Mouse (Mus musculus) gastrocnemius, postnatal 14 days (tissue): Measurements from ENCODE around the gene Kif14. TPM values are rescaled to one million over a fixed set of nuclear protein-coding genes. Genes with fewer than 3 reads are reported as not detected.
A peak's percentile ranks its signal among the peaks of the same experiment; 100 is the strongest.
"Not testable (repeated sequence)": the region's sequence is repeated elsewhere in the genome, so short reads cannot be mapped to it uniquely, and the experiment has no call there.

Source experiments
- DNase-seq: peaks from one replicate; pipeline ENCODE4 v3.0.0; 2021; ENCODE audit warnings: mixed read lengths
- intact Hi-C: fragments of 180-260 bp; cut with DNase I; formaldehyde crosslinking; loops from one replicate; pipeline ENCODE4 v1.15.1; 2025; ENCODE audit warnings: low total_unique reads
- total RNA-seq, 2 experiments: library from RNA; stranded (reverse); gene quantifications; 2 replicates each; pipeline ENCODE4 v1.2.3; 2021

The Kif14 gene
- total RNA-seq, 2 experiments from 2014 or later: 0.92 to 1.3 TPM

DNA sequence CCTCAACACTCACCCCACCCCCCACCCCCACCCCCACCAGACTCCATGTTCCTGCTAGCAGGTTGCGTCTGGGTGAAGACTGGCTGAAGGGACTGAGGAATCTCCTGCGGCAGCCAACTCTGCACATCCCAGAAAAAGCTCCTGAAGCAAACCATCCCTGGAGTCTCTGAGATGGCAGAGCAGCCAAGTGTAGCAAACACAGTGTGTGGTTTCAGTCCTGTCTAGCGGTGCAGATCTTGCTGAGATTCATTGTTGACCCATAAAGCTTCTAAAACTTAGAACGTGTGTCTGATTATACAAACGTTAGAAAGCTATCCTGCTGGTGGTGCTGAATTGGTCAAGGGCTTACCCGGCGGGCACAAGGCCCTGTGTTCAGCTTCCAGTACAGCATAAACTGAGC, 77.8 kb downstream of the Kif14 start:
- no peak for DNase-seq
- intact Hi-C loops: no loop called here

DNA sequence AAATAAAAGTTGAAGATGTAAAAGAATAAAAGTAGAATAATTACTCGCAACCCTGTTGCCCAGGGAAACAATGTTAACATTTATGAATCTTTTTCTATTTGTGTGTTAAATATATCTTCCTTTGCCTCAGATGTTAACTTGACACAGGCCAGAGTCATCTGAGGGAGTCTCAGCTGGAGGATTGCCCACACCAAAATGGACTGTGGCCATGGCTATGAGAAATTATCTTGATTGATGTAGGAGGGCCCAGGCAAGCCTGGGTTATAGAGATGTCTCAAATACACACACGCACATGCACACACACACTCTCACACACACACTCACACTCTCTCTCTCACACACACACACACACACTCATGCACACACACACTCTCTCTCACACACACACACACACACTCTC, 80.9 kb downstream of the Kif14 start:
- no peak for DNase-seq
- intact Hi-C loops: no loop called here

DNA sequence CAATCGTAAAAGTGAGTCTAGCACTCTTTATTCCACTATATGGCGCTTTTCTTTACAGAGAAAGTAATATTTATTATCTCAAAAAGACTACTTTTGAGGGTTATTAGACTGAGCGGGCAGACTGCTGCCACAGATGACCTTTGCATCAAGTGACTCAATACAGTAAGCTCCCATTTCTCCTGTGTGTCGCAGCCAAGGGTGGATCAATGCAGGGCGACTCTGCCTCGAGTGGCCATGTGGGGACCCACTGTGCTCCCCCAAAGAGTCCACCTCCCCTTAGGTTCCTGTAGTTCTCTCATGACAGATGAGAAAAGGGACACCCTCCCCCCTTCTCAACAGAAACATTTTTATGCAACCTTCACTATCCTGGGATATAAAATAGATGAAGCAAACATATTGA, 84.1 kb downstream of the Kif14 start:
- intact Hi-C loops: loop anchor here (5.0 to 10.0 kb wide), 2 partner anchors 192 to 675 kb away; no protein-coding TSS in a partner anchor
- DNase-seq: no peak

DNA sequence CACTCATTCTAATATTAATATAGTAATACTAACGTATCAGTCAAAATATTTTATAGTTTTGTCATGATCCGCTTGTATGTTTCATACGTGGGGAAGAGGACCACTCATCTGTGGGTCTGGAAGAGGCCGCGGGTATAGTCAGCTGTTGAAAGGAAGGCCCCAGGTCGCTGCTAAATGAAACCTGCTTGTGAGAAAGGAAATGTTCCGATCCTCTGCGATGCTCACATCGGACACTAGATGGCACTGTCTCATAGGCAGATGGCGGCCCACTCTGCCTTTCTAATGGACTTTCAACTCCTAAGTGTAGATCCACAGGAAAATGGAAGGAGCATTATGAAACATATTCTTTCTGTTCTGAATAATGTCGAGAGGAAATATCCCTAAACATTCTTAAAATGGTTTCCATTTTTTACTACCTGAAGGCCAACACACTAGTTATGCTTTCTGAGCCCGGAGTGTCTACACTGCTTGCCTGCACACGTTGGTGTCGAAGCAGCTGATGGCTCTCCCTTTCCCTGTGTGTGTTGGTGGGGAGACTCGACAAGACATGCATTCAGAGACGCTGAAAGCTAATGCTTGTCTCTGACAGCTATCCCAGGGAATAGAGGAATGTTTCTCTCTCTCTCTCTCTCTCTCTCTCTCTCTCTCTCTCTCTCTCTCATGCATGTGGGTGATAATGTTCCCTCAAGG, 84.9 kb downstream of the Kif14 start:
- intact Hi-C loops: loop anchor here (5.0 to 10.0 kb wide), 2 partner anchors 191 to 674 kb away; no protein-coding TSS in a partner anchor
- peak; percentile 62 for DNase-seq

DNA sequence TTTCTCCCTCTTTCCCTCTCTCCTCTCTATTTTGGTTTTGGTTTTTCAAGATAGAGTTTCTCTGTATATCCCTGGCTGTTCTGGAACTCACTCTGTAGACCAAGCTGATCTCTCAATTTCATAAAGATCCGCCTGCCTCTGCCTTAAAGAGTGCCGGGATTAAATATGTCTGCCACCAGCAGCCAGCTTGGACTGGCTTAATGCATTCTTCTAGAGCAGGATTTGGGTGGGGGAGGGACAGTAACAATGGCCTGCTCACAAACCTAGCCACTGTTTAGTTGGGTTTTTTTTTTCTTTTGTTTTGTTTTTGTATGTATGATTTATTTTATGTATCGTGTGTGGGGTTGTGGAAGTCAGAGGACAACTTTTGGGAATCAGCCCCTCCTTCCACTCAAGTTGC, 88.5 kb downstream of the Kif14 start:
- no peak for DNase-seq
- intact Hi-C loops: loop anchor here (5.0 to 10.0 kb wide), 3 partner anchors 188 to 670 kb away; no protein-coding TSS in a partner anchor

DNA sequence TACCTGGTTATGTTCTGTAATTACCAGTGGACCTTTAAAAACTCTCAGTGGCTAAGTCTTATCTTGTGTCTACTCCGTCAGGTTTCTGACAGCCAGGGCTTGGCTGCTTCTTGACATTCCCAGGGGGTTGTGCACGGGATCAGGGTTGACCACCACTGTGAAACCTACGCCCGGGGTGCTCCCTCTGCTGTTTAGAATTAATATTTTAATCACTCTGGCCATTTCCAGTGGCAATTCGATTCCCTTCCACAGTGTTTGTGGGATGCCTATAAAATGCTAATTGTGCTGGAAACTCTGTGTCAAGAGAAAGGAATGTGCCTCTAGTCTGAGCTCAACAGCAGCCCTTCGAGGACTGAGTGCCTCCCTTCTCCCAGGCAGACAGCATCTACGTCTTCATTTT, 89.7 kb downstream of the Kif14 start:
- intact Hi-C loops: loop anchor here (5.0 to 10.0 kb wide), 2 partner anchors 306 to 669 kb away; no protein-coding TSS in a partner anchor
- peak; percentile 36 for DNase-seq

DNA sequence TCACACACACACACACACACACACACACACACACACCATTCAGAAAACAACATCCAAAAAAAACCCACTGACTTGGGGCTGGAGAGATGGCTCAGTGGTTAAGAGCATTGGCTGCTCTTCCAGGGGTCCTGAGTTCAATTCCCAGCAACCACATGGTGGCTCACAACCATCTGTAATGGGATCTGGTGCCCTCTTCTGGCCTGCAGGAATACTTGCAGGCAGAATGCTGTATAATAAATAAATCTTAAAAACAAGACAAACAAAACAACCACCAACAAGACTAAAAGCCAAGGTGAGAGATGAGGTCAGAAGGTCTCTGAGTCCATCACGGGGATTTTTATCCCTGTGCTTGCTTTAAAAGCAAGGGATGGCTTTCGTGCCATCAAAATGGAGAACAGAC, 90.5 kb downstream of the Kif14 start:
- intact Hi-C loops: loop anchor here (5.0 to 10.0 kb wide), 2 partner anchors 306 to 668 kb away; no protein-coding TSS in a partner anchor
- DNase-seq: not testable (repeated sequence)

DNA sequence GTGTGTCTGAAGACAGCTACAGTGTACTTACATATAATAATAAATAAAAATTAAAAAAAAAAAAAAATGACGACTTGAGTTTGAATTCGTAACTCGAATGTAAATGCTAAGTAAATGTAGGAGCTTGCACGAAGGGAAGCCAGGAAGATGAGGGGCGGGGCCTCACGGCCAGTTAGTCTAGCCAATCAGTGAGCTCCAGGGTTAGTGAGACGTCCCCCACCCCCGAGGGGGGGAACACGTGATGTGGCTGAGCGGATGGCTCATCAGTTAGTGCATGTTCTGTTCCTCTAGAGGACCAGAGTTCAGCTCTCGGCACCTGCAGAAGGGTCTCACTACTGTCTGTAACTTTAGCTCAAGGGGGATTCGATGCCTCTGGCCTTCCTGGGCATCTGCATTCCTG, 91.3 kb downstream of the Kif14 start:
- intact Hi-C loops: loop anchor here (5.0 to 10.0 kb wide), 2 partner anchors 305 to 667 kb away; no protein-coding TSS in a partner anchor

DNA sequence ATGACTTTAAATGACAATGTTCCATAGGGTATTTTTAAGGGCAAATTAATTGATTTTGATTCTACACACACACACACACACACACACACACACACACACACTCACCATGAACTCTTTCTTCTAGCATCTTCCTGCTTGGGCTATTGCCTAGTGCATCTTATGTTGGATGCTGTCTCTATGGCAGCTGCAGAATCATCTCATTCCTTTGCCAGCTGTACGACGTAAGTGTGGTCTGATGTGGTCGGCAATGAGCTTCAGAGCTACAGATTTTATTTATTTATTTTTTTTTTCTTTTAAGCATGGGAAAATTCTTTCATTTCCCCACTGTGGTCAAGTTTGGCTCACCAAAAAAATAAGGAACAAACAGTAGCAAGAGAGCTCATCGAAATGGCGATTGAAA, 92.6 kb downstream of the Kif14 start:
- intact Hi-C loops: loop anchor here (5.0 to 10.0 kb wide), 2 partner anchors 304 to 666 kb away; no protein-coding TSS in a partner anchor
- DNase-seq: no peak

More for the DNA sequence above, 91.3 kb downstream of the Kif14 start:
- DNase-seq: no peak

DNA sequence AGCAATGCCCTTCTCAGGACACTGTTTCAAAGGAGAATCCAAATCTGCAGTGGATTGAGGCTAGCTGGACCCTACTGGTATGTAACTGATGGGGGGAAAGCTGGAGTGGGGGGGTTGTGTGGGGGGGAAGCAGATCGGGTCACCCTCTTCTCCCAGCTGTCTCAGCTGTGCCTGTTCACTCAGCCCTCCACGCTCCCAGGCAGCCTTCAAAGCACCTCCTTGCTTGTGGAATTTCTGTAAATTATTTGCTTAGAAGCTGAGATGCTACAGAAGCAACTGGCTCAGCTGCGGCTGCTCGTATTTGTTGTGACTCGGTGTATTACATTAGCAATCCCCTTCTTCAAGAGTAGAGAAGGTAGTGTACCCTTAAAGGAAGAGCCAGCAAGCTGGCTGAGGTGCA, 93.1 kb downstream of the Kif14 start:
- DNase-seq: no peak
- intact Hi-C loops: loop anchor here (5.0 to 10.0 kb wide), 2 partner anchors 303 to 666 kb away; no protein-coding TSS in a partner anchor

DNA sequence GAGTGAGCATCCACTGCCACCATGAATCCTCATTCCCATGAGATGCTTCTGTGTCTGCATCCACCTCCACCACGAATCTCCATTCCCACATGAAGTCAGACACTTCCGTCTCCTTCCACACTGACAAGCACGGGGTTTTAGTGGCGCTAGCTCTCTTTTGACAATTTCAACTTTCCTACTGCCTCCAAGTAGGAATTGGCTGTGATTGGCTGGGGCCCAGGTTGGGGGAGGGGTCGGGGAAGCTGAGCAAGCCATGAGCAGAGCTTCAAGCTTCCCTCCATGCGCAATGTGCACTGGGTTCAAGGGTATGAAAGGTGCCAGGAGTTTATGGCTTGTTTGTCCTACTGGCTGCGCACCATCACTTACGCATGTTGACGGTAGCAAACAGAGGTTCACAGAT, 93.6 kb downstream of the Kif14 start:
- intact Hi-C loops: loop anchor here (5.0 to 10.0 kb wide), 3 partner anchors 55 to 665 kb away; no protein-coding TSS in a partner anchor
- no peak for DNase-seq

DNA sequence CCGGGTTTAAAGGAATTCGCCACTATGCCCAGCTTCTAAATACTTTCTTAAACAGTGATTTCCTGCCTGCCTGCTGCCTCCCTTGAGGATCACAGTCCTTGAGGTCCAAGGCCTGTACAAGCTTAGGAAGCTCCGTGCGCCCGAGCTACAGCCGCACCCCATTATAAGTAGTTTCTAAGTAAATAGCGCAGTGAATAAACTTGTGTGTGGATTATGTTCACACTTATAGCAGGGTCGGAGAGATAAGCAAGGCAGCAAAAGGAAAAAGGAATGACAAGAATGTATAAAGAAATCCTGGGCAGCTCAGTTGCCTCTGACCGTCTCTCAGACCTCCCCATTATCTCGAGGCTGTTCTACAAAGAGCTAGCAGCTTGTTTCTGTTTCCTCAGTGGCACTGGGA, 95.7 kb downstream of the Kif14 start:
- DNase-seq: no peak

DNA sequence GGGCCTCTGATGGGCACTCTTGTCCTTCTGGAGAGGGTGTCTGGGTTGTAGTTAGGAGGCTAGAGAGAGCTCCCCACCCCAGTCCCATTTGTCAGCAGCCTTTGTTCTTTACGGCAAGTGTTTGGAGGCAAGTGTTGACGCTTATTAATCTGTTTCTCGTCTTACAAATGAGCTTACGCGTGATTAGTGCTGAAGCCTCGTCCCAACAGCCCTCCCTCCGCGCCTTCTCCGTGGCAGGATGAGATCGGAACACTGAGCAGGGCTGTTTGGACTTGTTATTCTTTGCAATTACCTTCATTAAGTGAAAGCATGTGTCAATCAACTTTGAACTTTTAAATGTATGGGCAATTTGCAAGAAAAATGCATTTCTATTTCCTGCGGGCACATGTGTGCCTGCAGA, 97.0 kb downstream of the Kif14 start:
- intact Hi-C loops: loop anchor here (10.0 kb wide), 1 partner anchor 52 kb away; no protein-coding TSS in a partner anchor
- no peak for DNase-seq

More for the DNA sequence above, 95.7 kb downstream of the Kif14 start:
- intact Hi-C loops: loop anchor here (10.0 kb wide), 1 partner anchor 53 kb away; no protein-coding TSS in a partner anchor

DNA sequence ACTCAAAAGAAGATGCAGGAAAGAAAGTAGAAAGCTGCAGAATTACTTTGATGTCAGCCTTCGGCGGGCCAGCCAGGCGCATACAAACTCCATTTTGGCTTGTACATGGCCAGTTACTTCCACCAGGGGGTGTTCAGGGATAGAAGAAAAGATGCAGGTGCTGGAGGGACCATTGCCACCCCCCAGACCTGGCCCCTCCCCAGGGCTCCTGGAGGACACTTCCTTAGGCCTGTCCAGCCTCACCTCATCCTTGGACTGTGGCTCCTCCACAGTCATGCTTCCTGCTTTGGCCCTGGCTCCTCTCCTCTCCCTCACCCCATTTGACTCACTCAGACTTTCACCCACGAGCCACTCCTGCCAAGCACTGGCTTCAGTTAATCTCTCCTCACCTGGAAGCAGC, 98.8 kb downstream of the Kif14 start:
- DNase-seq: no peak
- intact Hi-C loops: loop anchor here (10.0 kb wide), 1 partner anchor 50 kb away; no protein-coding TSS in a partner anchor

DNA sequence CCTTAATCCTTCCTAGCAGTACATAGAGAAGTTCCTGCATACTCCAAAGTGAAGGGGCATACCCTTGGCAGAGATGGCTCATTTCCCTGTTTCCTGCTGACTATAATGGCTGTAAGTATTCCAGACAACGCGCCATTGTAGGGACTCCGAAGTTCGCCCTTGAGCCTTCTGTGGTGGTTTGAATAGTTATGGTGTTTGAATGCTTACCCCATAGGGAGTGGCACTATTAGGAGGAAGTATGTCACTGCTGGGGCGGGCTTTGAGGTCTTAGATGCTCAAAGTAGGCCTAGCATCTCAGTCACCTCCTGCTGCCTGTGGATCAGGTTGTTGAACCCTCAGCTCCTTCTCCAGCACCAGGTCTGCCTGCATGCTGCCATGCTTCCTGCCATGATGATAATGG, 100.2 kb downstream of the Kif14 start:
- intact Hi-C loops: loop anchor here (10.0 kb wide), 1 partner anchor 48 kb away; no protein-coding TSS in a partner anchor
- no peak for DNase-seq

DNA sequence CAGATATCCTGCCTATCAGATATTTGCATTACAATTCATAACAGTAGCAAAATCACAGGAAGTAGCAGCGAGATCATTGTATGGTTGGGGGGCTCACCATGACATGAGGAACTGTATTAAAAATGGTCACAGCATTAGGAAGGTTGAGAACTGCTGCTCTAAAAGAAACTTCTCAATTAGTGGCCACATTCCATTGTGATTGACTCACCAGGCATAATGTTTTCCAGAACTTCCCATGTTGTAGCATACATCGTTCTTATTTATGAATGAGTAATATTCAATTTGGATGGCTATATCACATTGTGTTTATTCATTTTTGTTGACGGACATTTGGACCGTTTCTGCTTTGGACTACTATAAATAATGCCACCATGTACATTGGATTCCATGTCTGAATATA, 101.5 kb downstream of the Kif14 start:
- intact Hi-C loops: loop anchor here (10.0 kb wide), 1 partner anchor 47 kb away; no protein-coding TSS in a partner anchor
- no peak for DNase-seq

DNA sequence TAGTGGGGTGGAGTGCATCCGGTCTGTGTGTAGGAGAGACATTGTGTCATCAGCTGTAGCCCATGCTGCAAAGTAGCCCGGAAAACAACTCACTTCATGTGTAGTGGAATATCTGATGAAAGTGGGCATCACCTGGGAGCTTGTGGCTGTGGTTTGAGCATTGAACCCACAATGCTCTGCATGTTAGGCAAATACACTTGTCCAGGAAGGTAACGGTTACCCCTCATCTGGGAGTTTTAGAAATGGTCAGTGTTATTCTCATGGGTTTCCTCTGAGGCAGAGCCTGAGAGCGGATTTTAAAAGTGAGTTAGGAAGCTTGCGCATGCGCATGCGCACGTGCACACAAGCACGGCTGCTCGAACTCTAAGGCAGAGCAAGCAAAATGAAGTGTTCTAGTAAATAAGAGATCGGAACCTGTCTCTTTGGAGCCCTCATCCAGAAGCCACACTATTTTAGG, 102.6 kb downstream of the Kif14 start:
- DNase-seq: no peak
- intact Hi-C loops: loop anchor here (10.0 kb wide), 1 partner anchor 46 kb away; no protein-coding TSS in a partner anchor

DNA sequence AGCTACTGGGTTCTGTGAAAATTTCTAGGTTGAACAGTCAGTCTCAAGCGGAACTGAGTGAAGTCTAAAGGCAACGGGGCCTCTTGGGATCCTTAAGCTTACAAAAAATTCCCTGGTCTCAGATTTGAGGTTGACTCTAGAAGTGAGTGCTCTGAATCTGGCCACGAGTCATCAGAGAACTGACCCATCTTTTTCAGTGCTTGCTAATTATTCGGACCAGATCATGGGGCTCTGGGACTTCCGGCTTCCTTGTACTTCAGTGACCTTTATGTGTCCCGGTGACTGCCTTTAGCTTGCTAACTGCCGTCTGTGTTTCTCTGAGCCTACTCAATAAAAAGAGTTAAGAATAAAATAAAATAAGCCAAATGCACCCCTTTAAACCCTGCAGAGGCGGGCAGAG, 103.1 kb downstream of the Kif14 start:
- no peak for DNase-seq
- intact Hi-C loops: loop anchor here (10.0 kb wide), 1 partner anchor 46 kb away; no protein-coding TSS in a partner anchor

DNA sequence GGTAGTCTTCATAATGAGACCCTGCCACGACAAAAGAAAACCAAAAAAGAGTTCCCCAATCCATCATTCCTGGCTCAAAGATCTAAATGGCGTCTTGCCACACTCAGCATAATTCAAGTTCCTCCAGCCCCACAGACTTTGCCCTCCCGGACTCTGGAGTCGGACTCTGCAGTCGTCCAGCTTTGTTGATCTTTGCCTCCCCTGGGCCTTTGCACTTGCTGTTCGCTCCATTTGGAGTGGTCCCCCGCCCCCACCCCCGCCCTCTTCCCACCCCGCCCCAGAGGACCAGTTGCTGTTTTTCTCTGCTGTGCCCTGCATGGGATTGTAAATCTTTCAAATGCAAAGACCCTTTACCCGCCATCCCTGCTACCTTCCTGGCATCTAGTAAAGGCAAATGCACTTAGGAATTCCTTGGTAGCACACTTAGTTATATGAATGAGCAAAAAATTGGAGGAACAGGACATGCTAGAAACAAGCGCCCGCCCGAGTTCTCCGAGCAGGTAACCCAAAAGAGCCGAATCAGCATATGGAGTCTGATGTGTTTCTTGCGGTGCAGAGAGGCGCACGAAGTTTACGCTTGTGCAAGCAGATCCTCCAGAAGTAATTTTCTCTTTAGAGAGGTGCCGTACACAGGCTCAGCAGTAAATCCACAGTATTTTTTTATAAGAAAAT, 103.6 kb downstream of the Kif14 start:
- intact Hi-C loops: loop anchor here (10.0 kb wide), 1 partner anchor 45 kb away; no protein-coding TSS in a partner anchor
- no peak for DNase-seq

DNA sequence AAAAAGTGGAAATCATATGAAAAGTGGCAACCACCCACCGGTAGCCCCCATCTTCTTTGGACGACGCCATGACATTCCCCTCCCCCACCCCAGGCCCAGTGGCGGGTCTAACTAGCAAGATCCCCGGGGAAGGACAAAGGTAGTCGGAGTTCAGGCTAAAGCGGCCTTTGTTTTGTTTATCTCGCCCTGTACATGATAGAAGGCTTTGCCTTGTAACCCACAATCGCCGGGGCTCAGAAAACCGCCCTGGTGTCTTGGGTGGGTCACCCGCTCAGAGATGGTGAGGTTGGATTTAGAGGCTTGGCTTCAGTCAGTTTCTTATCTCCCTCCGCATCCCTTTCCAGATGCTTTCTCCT, 104.1 kb downstream of the Kif14 start:
- DNase-seq: no peak
- intact Hi-C loops: no loop called here
